Mouse (Mus musculus) lung, adult 2 months (tissue): ENCODE data around the gene Akap11. TPM values are rescaled to one million over a fixed set of nuclear protein-coding genes. Genes with fewer than 3 reads are reported as not detected.
A peak's percentile ranks its signal among the peaks of the same experiment; 100 is the strongest.

Source experiments
- DNase-seq: peaks from one replicate; pipeline ENCODE4 v3.0.0; 2022
- H3K4me1 ChIP-seq: fragments of 200-500 bp; 2 replicates; pipeline ENCODE4 v1.6.1; 2011; ENCODE audit warnings: low read length; ENCODE audit not compliant: control insufficient read depth, insufficient read depth
- H3K4me3 ChIP-seq: fragments of 200-500 bp; replicated peaks from 2 replicates; pipeline ENCODE3; 2011; ENCODE audit warnings: low read depth, mild to moderate bottlenecking, control low read depth, low read length; ENCODE audit errors: extremely low read depth
- CTCF ChIP-seq: fragments of 200-500 bp; IDR thresholded peaks from 2 replicates; pipeline ENCODE4 v1.5.1; 2011; ENCODE audit warnings: mild to moderate bottlenecking, low read length, control low read depth; ENCODE audit not compliant: insufficient read depth
- POLR2A ChIP-seq: fragments of 200-500 bp; IDR thresholded peaks from 2 replicates; pipeline ENCODE4 v1.6.1; 2011; ENCODE audit warnings: low read depth, mild to moderate bottlenecking, control low read depth, low read length, borderline replicate concordance; ENCODE audit errors: extremely low read depth
- WGBS: fragments of 180-500 bp; shearing (Covaris S2); methylation state at CpG from one replicate; pipeline ENCODE4 v1.1.7; 2018; 5-methylcytosine and 5-hydroxymethylcytosine counted together
- polyA plus RNA-seq: library from polyadenylated mRNA; depleted of rRNA; stranded (reverse); fragments of >200 nt; gene quantifications from 2 replicates; pipeline ENCODE4 v1.2.3, GENCODE M21; 2012

Gene Akap11
- polyA plus RNA-seq, 1 experiment = 10.2 TPM

DNA sequence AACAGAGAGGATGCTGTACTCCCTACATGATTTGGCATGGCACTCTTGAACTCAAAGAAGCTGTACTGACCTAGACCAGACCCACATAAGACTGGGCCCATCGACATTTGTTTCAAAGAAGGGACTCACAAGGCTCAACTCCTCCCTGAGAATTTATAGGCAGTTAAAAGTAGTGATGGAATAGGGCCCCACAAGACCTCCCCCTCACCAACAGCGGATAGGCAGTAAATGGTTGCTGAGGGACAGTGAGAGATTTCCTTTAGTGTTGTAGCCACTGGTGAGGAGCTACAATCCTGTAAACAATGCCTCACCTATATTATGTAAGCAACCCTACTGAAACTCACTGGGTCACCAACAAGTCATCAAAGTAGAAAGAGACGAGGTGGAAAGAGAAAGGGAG is 6.4 kb downstream of the Akap11 start:
- no peak for DNase-seq
- TF ChIP-seq CTCF (no peak), POLR2A (no peak)
- peaks cover 40% of the 10 kb centered on the region for H3K4me1 ChIP-seq
- 73% methylated on average over 3 of the region's 3 CpGs for WGBS
- no peak overlapping the region for H3K4me3 ChIP-seq

DNA sequence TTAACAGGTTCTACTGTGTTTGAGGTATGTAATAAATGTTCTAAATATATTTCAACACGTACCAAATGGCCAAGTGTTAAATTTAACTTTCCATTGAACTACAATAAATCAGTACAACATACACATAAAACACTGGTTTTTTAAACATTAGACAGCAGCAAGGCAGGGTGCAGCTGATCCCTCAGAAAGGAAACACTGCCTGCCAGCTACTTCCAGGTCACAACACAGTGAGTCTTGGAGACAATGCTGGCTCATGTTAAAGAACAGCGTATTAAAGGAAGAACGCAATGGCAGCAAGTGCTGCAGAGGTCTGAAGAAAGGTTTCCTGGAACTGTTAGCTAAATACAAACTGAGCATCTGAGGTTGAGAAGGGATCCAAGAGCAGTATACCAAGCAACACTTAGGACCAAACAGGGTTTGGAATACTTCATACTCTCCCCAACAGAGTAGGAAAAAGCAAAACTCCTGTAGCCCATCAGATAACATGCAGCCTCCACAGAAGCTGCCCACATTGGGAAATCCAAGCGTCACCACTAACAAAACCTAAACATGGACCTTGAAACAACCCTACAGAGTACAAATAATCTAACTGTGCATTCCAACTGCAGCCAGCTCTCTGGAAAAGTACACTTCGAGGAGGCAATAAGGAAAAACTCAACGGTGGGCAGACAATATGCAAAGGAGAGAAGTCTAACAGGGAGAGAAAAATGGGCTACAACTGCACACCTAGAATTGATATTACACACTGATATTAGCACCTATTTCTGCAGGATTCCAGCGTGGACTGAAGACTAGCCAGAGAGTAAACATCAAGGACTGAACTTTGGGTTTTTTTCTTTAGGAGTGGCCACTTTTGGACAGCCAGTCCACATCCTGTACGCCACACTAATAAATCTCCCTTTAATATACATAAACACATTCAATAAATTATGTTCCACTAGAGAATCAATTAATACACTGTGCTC is 7.9 kb downstream of the Akap11 start:
- peaks cover 38% of the 10 kb centered on the region for H3K4me1 ChIP-seq
- DNase-seq = no peak
- no peak overlapping the region for H3K4me3 ChIP-seq
- 23% methylated on average over 8 of the region's 8 CpGs for WGBS
- no peak for TF ChIP-seq CTCF
- no peak for TF ChIP-seq POLR2A

DNA sequence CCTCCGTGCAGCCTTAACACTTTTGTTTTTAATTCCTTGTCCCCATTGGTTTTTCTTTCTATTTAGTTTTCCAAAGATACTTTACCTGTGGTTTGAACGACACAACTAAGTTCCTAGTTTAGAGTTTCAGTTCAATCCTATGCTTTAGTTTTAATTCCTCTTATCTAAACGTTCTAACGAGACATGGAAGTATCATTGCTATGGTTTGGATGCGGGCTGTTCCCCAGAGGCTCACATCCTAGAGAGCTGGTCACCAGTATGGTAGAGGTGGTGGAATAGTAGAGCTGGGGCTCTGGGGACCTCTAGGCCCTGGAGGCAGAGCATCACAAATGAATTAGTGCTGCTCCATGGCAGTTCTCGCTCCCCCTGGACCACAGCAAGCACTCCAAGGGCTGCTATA is 9.7 kb downstream of the Akap11 start:
- Histone ChIP-seq H3K4me3 (no peak overlapping the region), H3K4me1 (peaks cover 33% of the 10 kb centered on the region)
- no peak for TF ChIP-seq CTCF
- no peak for TF ChIP-seq POLR2A
- no peak for DNase-seq
- 58% methylated on average over 6 of the region's 6 CpGs for WGBS

DNA sequence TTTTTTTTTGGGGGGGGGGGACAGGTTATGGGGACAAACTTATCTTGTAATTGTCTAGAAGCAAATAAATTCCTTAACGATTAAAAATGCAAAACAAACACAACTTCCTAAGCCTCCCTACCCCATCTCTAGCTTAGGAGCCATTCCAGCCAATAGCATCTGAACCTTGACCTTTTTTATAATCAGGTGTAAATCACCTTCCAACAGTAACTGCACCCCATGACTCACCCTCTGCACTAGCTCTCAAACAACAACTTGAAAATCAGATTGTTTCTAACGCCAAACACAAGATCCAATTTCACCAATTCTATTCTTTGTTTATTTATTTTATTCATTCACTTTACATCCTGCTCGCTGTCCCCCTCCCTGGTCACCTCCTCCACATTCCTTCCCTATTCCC is 10.1 kb downstream of the Akap11 start:
- no peak for DNase-seq
- 26% methylated on average over 3 of the region's 3 CpGs for WGBS
- no peak overlapping the region for H3K4me3 ChIP-seq
- TF ChIP-seq CTCF (no peak), POLR2A (no peak)
- H3K4me1 ChIP-seq = peaks cover 28% of the 10 kb centered on the region

DNA sequence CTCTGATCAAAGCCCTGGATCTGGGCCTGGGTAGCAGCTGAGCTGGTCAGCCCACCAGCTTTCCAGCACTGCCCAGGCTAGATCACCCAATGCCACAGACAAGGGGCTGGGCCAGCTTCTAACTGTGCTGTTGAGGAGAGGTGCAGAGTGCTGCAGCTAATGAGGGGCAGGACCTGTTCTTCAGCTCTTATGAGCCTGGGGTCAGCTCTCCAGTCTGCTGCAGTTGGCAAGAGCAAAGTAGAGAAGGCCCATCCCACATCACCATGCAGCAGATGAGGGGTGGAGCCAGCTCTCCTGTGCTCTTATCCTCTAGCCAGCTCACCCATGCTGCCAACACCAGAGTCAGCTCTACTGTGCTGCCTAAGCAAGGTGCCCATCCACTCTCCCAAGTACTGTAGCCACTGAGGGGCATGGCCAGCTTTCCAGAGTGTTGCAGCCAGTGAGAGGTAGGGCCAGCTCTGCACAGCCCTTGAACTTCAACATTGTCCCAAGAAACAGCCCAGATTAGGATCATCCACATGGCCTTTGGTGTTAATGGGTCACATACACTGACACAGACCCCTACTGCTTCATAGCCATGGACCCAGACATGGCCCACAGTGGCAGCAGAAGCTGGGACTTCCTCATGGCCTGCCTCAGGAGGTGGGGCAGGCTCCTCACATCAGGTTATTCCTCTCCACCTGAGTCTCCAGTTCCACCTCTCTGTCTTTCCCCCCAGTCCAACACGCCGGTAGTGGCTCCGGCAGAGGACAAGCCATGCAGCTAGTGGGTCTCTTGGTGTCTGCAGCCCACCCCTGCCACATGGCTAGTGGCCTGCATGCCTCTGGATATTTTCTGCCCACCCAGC is 10.8 kb downstream of the Akap11 start:
- 94% methylated on average over 3 of the region's 3 CpGs for WGBS
- H3K4me3 ChIP-seq = no peak overlapping the region
- DNase-seq = no peak
- peaks cover 27% of the 10 kb centered on the region for H3K4me1 ChIP-seq
- no peak for TF ChIP-seq POLR2A
- TF ChIP-seq CTCF = no peak

DNA sequence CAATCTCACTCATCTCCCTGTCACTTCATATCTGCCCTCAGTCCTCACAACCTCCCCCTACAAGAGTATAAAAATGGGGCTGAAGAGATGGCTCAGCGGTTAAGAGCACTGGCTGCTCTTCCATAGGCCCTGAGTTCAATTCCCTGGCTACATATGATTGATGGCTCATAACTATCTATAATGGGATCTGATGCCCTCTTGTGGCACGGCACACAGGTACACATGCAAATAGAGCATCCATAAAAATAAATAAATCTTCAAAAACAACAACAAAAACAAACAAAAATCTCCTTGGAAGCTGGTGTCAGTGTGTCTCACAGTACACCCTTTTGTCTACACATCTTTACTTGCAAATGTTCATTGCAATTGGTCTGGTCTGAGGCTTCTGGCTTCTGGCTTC is 11.5 kb downstream of the Akap11 start:
- WGBS = 88% methylated on average over 2 of the region's 2 CpGs
- no peak for TF ChIP-seq CTCF
- TF ChIP-seq POLR2A = no peak
- H3K4me1 ChIP-seq = peaks cover 27% of the 10 kb centered on the region
- no peak for DNase-seq
- H3K4me3 ChIP-seq = no peak overlapping the region

DNA sequence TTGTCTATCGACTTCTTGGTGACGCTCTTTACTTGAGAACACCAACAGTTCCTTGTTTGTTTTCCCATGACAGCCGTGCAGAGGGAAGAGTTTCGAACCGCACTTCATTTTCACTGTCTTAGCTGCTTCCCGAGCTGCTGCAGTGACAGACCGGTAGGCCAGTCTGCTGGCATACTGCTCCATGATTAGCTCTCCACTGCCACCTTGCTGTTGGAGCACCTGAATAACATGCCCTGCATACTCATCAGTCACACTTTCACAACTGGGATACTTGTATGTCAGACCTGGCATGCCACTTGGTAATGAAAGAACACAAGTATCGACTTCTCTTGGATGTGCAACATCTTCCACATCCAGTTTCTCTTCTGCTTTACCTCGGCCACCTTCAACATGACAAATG is 25.9 kb downstream of the Akap11 start:
- H3K4me3 ChIP-seq = no peak overlapping the region
- no peak for DNase-seq
- TF ChIP-seq POLR2A = no peak
- peak; percentile 41; the same call in 1 of the 2 replicates for TF ChIP-seq CTCF
- H3K4me1 ChIP-seq = no peaks in the 10 kb centered on the region
- 80% methylated on average over 9 of the region's 9 CpGs for WGBS

DNA sequence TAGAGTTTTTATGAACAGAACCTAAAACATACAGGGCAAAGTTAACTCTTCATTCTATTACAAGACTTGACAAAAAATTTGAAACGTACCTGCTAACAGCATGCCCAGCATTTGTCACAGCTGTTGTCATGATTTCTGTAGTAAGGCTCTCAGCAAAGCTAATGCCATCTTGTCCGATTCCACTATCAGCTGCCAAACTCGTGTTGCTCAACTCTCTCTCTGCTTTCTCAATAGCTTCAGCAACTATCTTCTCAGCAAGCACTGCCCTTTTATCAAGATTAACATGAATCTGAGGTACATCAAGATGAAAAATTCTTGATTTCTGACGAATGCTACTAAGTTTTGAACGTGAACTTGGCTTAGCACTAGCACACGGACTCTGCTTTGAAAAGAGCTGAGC is 26.8 kb downstream of the Akap11 start:
- no peaks in the 10 kb centered on the region for H3K4me1 ChIP-seq
- TF ChIP-seq CTCF = no peak
- WGBS = 81% methylated on average over 6 of the region's 6 CpGs
- no peak overlapping the region for H3K4me3 ChIP-seq
- DNase-seq = no peak

DNA sequence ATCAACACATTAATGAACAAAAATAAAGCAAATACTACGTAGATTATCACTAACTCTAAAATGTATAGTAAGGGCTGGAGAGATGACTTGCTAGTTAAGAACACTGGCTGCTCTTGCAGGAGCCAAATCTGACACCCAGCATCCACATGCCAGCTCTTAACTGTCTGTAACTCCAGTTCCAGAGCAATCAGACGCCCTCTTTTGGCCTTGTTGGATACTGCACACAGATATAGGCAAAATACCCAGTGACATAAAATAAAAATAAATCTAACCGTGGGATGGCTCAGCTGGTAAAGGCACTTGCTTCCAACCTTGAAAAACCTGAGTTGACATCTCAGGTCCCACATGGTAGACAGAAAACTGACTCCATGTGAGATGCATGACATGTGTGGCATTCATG is 36.0 kb downstream of the Akap11 start:
- no peaks in the 10 kb centered on the region for H3K4me1 ChIP-seq
- no peak overlapping the region for H3K4me3 ChIP-seq
- WGBS = 77% methylated on average over 3 of the region's 3 CpGs
- DNase-seq = no peak
- TF ChIP-seq POLR2A = no peak
- TF ChIP-seq CTCF = no peak
